Mouse (Mus musculus) lung, postnatal 0 days (tissue): ENCODE data around the gene Ufd1. TPM values are rescaled to one million over a fixed set of nuclear protein-coding genes. Genes with fewer than 3 reads are reported as not detected.

Source experiments
- ATAC-seq: fragments of 200-750 bp; cut with Nextera tagmentation; 2 replicates; pipeline ENCODE4 v1.8.0; 2017; ENCODE audit warnings: moderate library complexity
- DNase-seq: peaks from one replicate; pipeline ENCODE4 v3.0.0-alpha.2; 2016; ENCODE audit warnings: low spot score
- H3K27ac ChIP-seq: fragments of 300-500 bp; sonication (generic); 2 replicates; pipeline ENCODE4 v1.5.1; 2014; ENCODE audit warnings: antibody characterized with exemption, mild to moderate bottlenecking, low read length, mixed read lengths
- H3K27me3 ChIP-seq: fragments of 300-500 bp; sonication (generic); replicated peaks from 2 replicates; pipeline ENCODE4 v1.6.1; 2014; ENCODE audit warnings: low read length, mixed read lengths; ENCODE audit not compliant: insufficient read depth
- H3K36me3 ChIP-seq: fragments of 300-500 bp; sonication (generic); 2 replicates; pipeline ENCODE4 v1.6.1; 2014; ENCODE audit warnings: low read length, mixed read lengths; ENCODE audit not compliant: insufficient read depth
- H3K4me1 ChIP-seq: fragments of 300-500 bp; sonication (generic); 2 replicates; pipeline ENCODE4 v1.6.1; 2014; ENCODE audit warnings: antibody characterized with exemption, low read depth, low read length, mixed read lengths; ENCODE audit not compliant: insufficient read depth
- H3K4me2 ChIP-seq: fragments of 300-500 bp; sonication (generic); replicated peaks from 2 replicates; pipeline ENCODE4 v1.6.1; 2014; ENCODE audit warnings: low read depth, mild to moderate bottlenecking, low read length, moderate library complexity, mixed read lengths
- H3K4me3 ChIP-seq: fragments of 300-500 bp; sonication (generic); 2 replicates; pipeline ENCODE4 v1.5.1; 2014; ENCODE audit warnings: low read depth, low read length
- H3K9ac ChIP-seq: fragments of 300-500 bp; sonication (generic); replicated peaks from 2 replicates; pipeline ENCODE4 v1.6.1; 2014; ENCODE audit warnings: low read depth, mild to moderate bottlenecking
- H3K9me3 ChIP-seq: fragments of 300-500 bp; sonication (generic); 2 replicates; pipeline ENCODE4 v1.6.1; 2016; ENCODE audit warnings: low read length, mixed read lengths
- CTCF ChIP-seq: IDR thresholded peaks from 2 replicates; pipeline ENCODE4 v1.5.1; 2016; ENCODE audit warnings: antibody characterized with exemption, mild to moderate bottlenecking
- EP300 ChIP-seq: IDR thresholded peaks from 2 replicates; pipeline ENCODE4 v1.6.1; 2016; ENCODE audit warnings: antibody characterized with exemption, mild to moderate bottlenecking, control low read depth
- WGBS: fragments of 180-500 bp; shearing (Covaris S2); extraction: QIAGEN DNeasy Blood & Tissue Kit; methylation state at CpG from one replicate; pipeline ENCODE4 v1.1.7; 2014; 5-methylcytosine and 5-hydroxymethylcytosine counted together
- polyA plus RNA-seq: library from polyadenylated mRNA; unstranded; fragments of >200 nt; fragmentation: Nextera tagmentation; extraction: Ambion mirVana; gene quantifications from 2 replicates; pipeline ENCODE4 v1.2.1, GENCODE M21; 2015

Gene Ufd1
- polyA plus RNA-seq, 1 experiment from 2014 or later = 81.7 TPM

- 75% methylated on average over 1 of the region's 1 CpGs for WGBS
- Histone ChIP-seq H3K36me3 (peaks cover 73% of the 10 kb centered on the region), H3K27me3 (no peaks in the 10 kb centered on the region), H3K4me1 (no peaks in the 10 kb centered on the region), H3K9me3 (no peaks in the 10 kb centered on the region), H3K9ac (no peak overlapping the region), H3K4me2 (no peak overlapping the region), H3K4me3 (no peak overlapping the region), H3K27ac (no peak overlapping the region)
- TF ChIP-seq EP300 (no peak), CTCF (no peak)
- ATAC-seq (no peak), DNase-seq (no peak)
These were observed 10.8 kb downstream of the Ufd1 start for GRCm38 (mm10) chr16:18822356-18822755.

GRCm38 (mm10) chr16:18822925-18823324 is 11.3 kb downstream of the Ufd1 start:
- no peak overlapping the region for H3K9ac ChIP-seq
- no peak for TF ChIP-seq CTCF
- TF ChIP-seq EP300 = no peak
- no peak overlapping the region for H3K4me2 ChIP-seq
- ATAC-seq (no peak), DNase-seq (no peak)
- H3K9me3 ChIP-seq = no peaks in the 10 kb centered on the region
- H3K4me1 ChIP-seq = no peaks in the 10 kb centered on the region
- no peaks in the 10 kb centered on the region for H3K27me3 ChIP-seq
- H3K27ac ChIP-seq = no peak overlapping the region
- no peak overlapping the region for H3K4me3 ChIP-seq
- 77% methylated on average over 4 of the region's 4 CpGs for WGBS
- peaks cover 70% of the 10 kb centered on the region for H3K36me3 ChIP-seq

GRCm38 (mm10) chr16:18828630-18829029 is 17.1 kb downstream of the Ufd1 start:
- 87% methylated on average over 3 of the region's 3 CpGs for WGBS
- no peak overlapping the region for H3K9ac ChIP-seq
- TF ChIP-seq EP300 = no peak
- no peak for TF ChIP-seq CTCF
- no peak overlapping the region for H3K4me2 ChIP-seq
- peaks cover 55% of the 10 kb centered on the region for H3K36me3 ChIP-seq
- DNase-seq = no peak
- H3K4me1 ChIP-seq = no peaks in the 10 kb centered on the region
- H3K27me3 ChIP-seq = no peaks in the 10 kb centered on the region
- no peak overlapping the region for H3K27ac ChIP-seq
- no peak overlapping the region for H3K4me3 ChIP-seq
- ATAC-seq = no peak
- no peaks in the 10 kb centered on the region for H3K9me3 ChIP-seq

- Histone ChIP-seq H3K4me2 (no peak overlapping the region), H3K27me3 (no peaks in the 10 kb centered on the region), H3K27ac (no peak overlapping the region), H3K36me3 (peaks cover 52% of the 10 kb centered on the region), H3K9ac (no peak overlapping the region), H3K9me3 (no peaks in the 10 kb centered on the region), H3K4me3 (no peak overlapping the region), H3K4me1 (no peaks in the 10 kb centered on the region)
- WGBS = 72% methylated on average over 6 of the region's 6 CpGs
- DNase-seq = no peak
- ATAC-seq = no peak
- no peak for TF ChIP-seq EP300
- no peak for TF ChIP-seq CTCF
These were observed 17.5 kb downstream of the Ufd1 start for GRCm38 (mm10) chr16:18829102-18829501.

- H3K9ac ChIP-seq = no peak overlapping the region
- 67% methylated on average over 2 of the region's 2 CpGs for WGBS
- TF ChIP-seq EP300 (no peak), CTCF (no peak)
- H3K36me3 ChIP-seq = peaks cover 21% of the 10 kb centered on the region
- no peak overlapping the region for H3K27ac ChIP-seq
- no peak overlapping the region for H3K4me3 ChIP-seq
- no peak for DNase-seq
- no peak for ATAC-seq
- no peaks in the 10 kb centered on the region for H3K4me1 ChIP-seq
- no peaks in the 10 kb centered on the region for H3K9me3 ChIP-seq
- no peak overlapping the region for H3K4me2 ChIP-seq
- H3K27me3 ChIP-seq = no peaks in the 10 kb centered on the region
These were observed 21.9 kb downstream of the Ufd1 start for GRCm38 (mm10) chr16:18833486-18833885.

GRCm38 (mm10) chr16:18836073-18836467 is 24.5 kb downstream of the Ufd1 start:
- no peak for TF ChIP-seq CTCF
- TF ChIP-seq EP300 = no peak
- Histone ChIP-seq H3K4me2 (peak overlapping the region; percentile 79), H3K9me3 (no peaks in the 10 kb centered on the region), H3K9ac (no peak overlapping the region; the same call in 1 of the 2 replicates), H3K27me3 (no peaks in the 10 kb centered on the region), H3K36me3 (peaks cover 6% of the 10 kb centered on the region; the same call in 1 of the 2 replicates), H3K4me3 (peak overlapping the region; percentile 82), H3K27ac (0 out of 2 replicates have a peak overlapping the region, but pooled peaks have one; percentile 86), H3K4me1 (no peaks in the 10 kb centered on the region)
- ATAC-seq (peak; percentile 70), DNase-seq (no peak)
- WGBS = 17% methylated on average over 3 of the region's 3 CpGs
